In genomic region chr19:61140342-61141206, GRCm38 (mm10) we compare ENCODE assay signal across 8 mouse cellular contexts. TPM values are rescaled to one million over a fixed set of nuclear protein-coding genes. Genes with fewer than 3 reads are reported as not detected.
DNase-seq lines count a peak whose midpoint lies in the region; ATAC-seq and TF ChIP-seq lines count a peak whose summit lies in the region.

TSS of gene Zfp950 (minus strand) at chr19:61140840.

- 0 out of 2 replicates have a peak, but pooled peaks cover 2% of the 10 kb centered on the region for H3K27me3 ChIP-seq in embryonic facial prominence, embryonic 13.5 days
- no peaks in the 10 kb centered on the region for H3K27me3 ChIP-seq in kidney, adult 2 months (replicated peaks; ENCODE audit: control insufficient read depth, insufficient read depth, low read length)
- no peaks in the 10 kb centered on the region for H3K27me3 ChIP-seq in limb, embryonic 12.5 days
- no peaks in the 10 kb centered on the region for H3K27me3 ChIP-seq in midbrain, embryonic 15.5 days (replicated peaks)
- no peaks in the 10 kb centered on the region for H3K27me3 ChIP-seq in spleen, adult 2 months (ENCODE audit: control insufficient read depth, insufficient read depth, low read length)

- peak within 1 kb of the TSS; percentile 92 for H3K9ac ChIP-seq in embryonic facial prominence, embryonic 13.5 days
- peak within 1 kb of the TSS; percentile 79 for H3K9ac ChIP-seq in limb, embryonic 12.5 days (replicated peaks)
- H3K9ac ChIP-seq in midbrain, embryonic 15.5 days: peak within 1 kb of the TSS; percentile 87

- H3K4me1 ChIP-seq in embryonic facial prominence, embryonic 13.5 days: peaks cover 11% of the 10 kb centered on the region
- H3K4me1 ChIP-seq in kidney, adult 2 months (ENCODE audit: control insufficient read depth, insufficient read depth, low read length): peaks cover 4% of the 10 kb centered on the region; the same call in 1 of the 2 replicates
- peaks cover 7% of the 10 kb centered on the region for H3K4me1 ChIP-seq in limb, embryonic 12.5 days (replicated peaks)
- peaks cover 24% of the 10 kb centered on the region for H3K4me1 ChIP-seq in midbrain, embryonic 15.5 days
- H3K4me1 ChIP-seq in spleen, adult 2 months (ENCODE audit: control insufficient read depth, insufficient read depth, insufficient read length): peaks cover 3% of the 10 kb centered on the region; the same call in 1 of the 2 replicates

- WGBS in embryonic facial prominence, embryonic 13.5 days: 1% methylated on average over 18 of the region's 18 CpGs
- 1% methylated on average over 18 of the region's 18 CpGs for WGBS in kidney, adult 2 months
- under 1% methylated on average over 18 of the region's 18 CpGs for WGBS in limb, embryonic 12.5 days
- WGBS in midbrain, embryonic 15.5 days: 1% methylated on average over 18 of the region's 18 CpGs
- under 1% methylated on average over 18 of the region's 18 CpGs for WGBS in spleen, adult 2 months

- H3K36me3 ChIP-seq in embryonic facial prominence, embryonic 13.5 days: peaks cover 7% of the 10 kb centered on the region; the same call in 1 of the 2 replicates
- H3K36me3 ChIP-seq in kidney, adult 2 months (ENCODE audit: control insufficient read depth, insufficient read depth, low read length): peaks cover 1% of the 10 kb centered on the region; the same call in 1 of the 2 replicates
- H3K36me3 ChIP-seq in limb, embryonic 12.5 days: no peaks in the 10 kb centered on the region; the same call in 1 of the 2 replicates
- no peaks in the 10 kb centered on the region for H3K36me3 ChIP-seq in midbrain, embryonic 15.5 days (replicated peaks)
- H3K36me3 ChIP-seq in spleen, adult 2 months (ENCODE audit: control insufficient read depth, insufficient read depth, low read length): no peaks in the 10 kb centered on the region

- ATAC-seq in embryonic facial prominence, embryonic 13.5 days (ENCODE audit: insufficient number of reproducible peaks, insufficient read depth, low FRiP score, low TSS enrichment, low read depth): peak; percentile 98
- ATAC-seq in limb, embryonic 12.5 days (ENCODE audit: insufficient number of reproducible peaks, insufficient read depth, low FRiP score, low TSS enrichment, low read depth): peak; percentile 100
- peak; percentile 100 for ATAC-seq in midbrain, embryonic 15.5 days (replicated peaks)

- no peaks in the 10 kb centered on the region for H3K9me3 ChIP-seq in embryonic facial prominence, embryonic 13.5 days
- H3K9me3 ChIP-seq in limb, embryonic 12.5 days: no peaks in the 10 kb centered on the region
- H3K9me3 ChIP-seq in midbrain, embryonic 15.5 days: no peaks in the 10 kb centered on the region

- DNase-seq in 3134 (ENCODE audit: extremely low read depth, insufficient read length, low spot score): peak; percentile 86
- DNase-seq in adrenal gland, postnatal 36 days: peak; percentile 86
- DNase-seq in heart, adult 18-20 months: peak; percentile 91 to 95
- DNase-seq in kidney, adult 2 months: peak; percentile 97
- peak; percentile 79 to 83 for DNase-seq in spleen, adult 2 months (ENCODE audit: low read depth in 1 of 2, low spot score in 2 of 2)

- no peak for TF ChIP-seq POLR2A in kidney, adult 2 months (IDR thresholded peaks at IDR 0.05; ENCODE audit: low read depth, low read length)
- peak; percentile 45; the same call in 1 of the 2 replicates for TF ChIP-seq POLR2A in spleen, adult 2 months (IDR thresholded peaks at IDR 0.05; ENCODE audit: low read depth, low read length)

- H3K27ac ChIP-seq in embryonic facial prominence, embryonic 13.5 days: no peak within 1 kb of the TSS
- H3K27ac ChIP-seq in kidney, adult 2 months (ENCODE audit: insufficient read depth, low read depth, low read length): peak within 1 kb of the TSS; percentile 19; the same call in 1 of the 2 replicates
- H3K27ac ChIP-seq in limb, embryonic 12.5 days: 0 out of 2 replicates have a peak within 1 kb of the TSS, but pooled peaks have one; percentile 29
- H3K27ac ChIP-seq in midbrain, embryonic 15.5 days: peak within 1 kb of the TSS; percentile 63
- peak within 1 kb of the TSS; percentile 77 for H3K27ac ChIP-seq in spleen, adult 2 months (ENCODE audit: insufficient read depth, low read length)

- peak within 1 kb of the TSS; percentile 69 for H3K4me2 ChIP-seq in embryonic facial prominence, embryonic 13.5 days
- peak within 1 kb of the TSS; percentile 70 for H3K4me2 ChIP-seq in limb, embryonic 12.5 days
- H3K4me2 ChIP-seq in midbrain, embryonic 15.5 days: peak within 1 kb of the TSS; percentile 87

- no peak for TF ChIP-seq CTCF in kidney, adult 2 months (conservative IDR thresholded peaks at IDR 0.05; ENCODE audit: insufficient read depth, insufficient read length, low read depth, low read length)
- TF ChIP-seq CTCF in spleen, adult 2 months (IDR thresholded peaks at IDR 0.05; ENCODE audit: extremely low read depth, insufficient read depth, insufficient read length, insufficient replicate concordance): no peak

- H3K4me3 ChIP-seq in embryonic facial prominence, embryonic 13.5 days: peak within 1 kb of the TSS; percentile 82
- H3K4me3 ChIP-seq in kidney, adult 2 months (ENCODE audit: insufficient read depth, low read depth, low read length): peak within 1 kb of the TSS; percentile 81
- peak within 1 kb of the TSS; percentile 76 for H3K4me3 ChIP-seq in limb, embryonic 12.5 days (replicated peaks)
- H3K4me3 ChIP-seq in midbrain, embryonic 15.5 days: peak within 1 kb of the TSS; percentile 82
- peak within 1 kb of the TSS; percentile 81 for H3K4me3 ChIP-seq in spleen, adult 2 months (ENCODE audit: extremely low read depth, insufficient read depth, insufficient read length)

RNA-seq across cellular contexts. Expression of gene Zfp950, which starts in this region (rescaled TPM):
- 10 to 100 TPM; 40.2 to 41.2 TPM for total RNA-seq in adrenal gland, postnatal 36 days (2021)
- polyA plus RNA-seq in embryonic facial prominence, embryonic 13.5 days (2015; fragmentation: Nextera tagmentation; extraction: Ambion mirVana): 56.7 and 63.2 TPM in 2 replicates
- 10 to 100 TPM; 11.5 to 14.0 TPM for total RNA-seq in heart, adult 18-20 months (2021)
- 4.3 and 5.1 TPM in 2 replicates for polyA plus RNA-seq in kidney, adult 2 months (2012; rRNA removed)
- 43.8 and 53.2 TPM in 2 replicates for polyA plus RNA-seq in limb, embryonic 12.5 days (2016; fragmentation: Nextera tagmentation; extraction: Ambion mirVana)
- polyA plus RNA-seq in midbrain, embryonic 15.5 days (2015; fragmentation: Nextera tagmentation; extraction: Ambion mirVana): 46.3 and 48.5 TPM in 2 replicates
- polyA plus RNA-seq in spleen, adult 2 months (2012; rRNA removed): 3.5 TPM in 2 replicates
